Mouse (Mus musculus) midbrain, postnatal 0 days (tissue): Measurements from ENCODE around the gene Zfp113. TPM values are rescaled to one million over a fixed set of nuclear protein-coding genes. Genes with fewer than 3 reads are reported as not detected.
"Not testable (repeated sequence)": the region's sequence is repeated elsewhere in the genome, so short reads cannot be mapped to it uniquely, and the experiment has no call there.

Experiments
- ATAC-seq: fragments of 200-750 bp; cut with Nextera tagmentation; 2 replicates; pipeline ENCODE4 v1.8.0; 2017; ENCODE audit warnings: moderate number of reproducible peaks, mild to moderate bottlenecking, moderate TSS enrichment, moderate library complexity; ENCODE audit not compliant: low FRiP score
- DNase-seq: peaks from one replicate; pipeline ENCODE4 v3.0.0-alpha.2; 2015; ENCODE audit warnings: low spot score
- H3K27ac ChIP-seq: fragments of 300-500 bp; sonication (generic); 2 replicates; pipeline ENCODE4 v1.5.1; 2014; ENCODE audit warnings: low read depth, mild to moderate bottlenecking, low read length, mixed read lengths
- H3K27me3 ChIP-seq: fragments of 300-500 bp; sonication (generic); 2 replicates; pipeline ENCODE4 v1.6.1; 2014; ENCODE audit warnings: low read length, control low read depth, mixed read lengths; ENCODE audit not compliant: insufficient read depth
- H3K36me3 ChIP-seq: fragments of 300-500 bp; sonication (generic); 2 replicates; pipeline ENCODE4 v1.6.1; 2014; ENCODE audit warnings: low read length, control low read depth, mixed read lengths; ENCODE audit not compliant: insufficient read depth
- H3K4me1 ChIP-seq: fragments of 300-500 bp; sonication (generic); 2 replicates; pipeline ENCODE4 v1.6.1; 2014; ENCODE audit warnings: mild to moderate bottlenecking, control low read depth, antibody characterized with exemption, low read length, mixed read lengths; ENCODE audit not compliant: insufficient read depth
- H3K4me2 ChIP-seq: fragments of 300-500 bp; sonication (generic); 2 replicates; pipeline ENCODE4 v1.6.1; 2014; ENCODE audit warnings: low read depth, mild to moderate bottlenecking, low read length, mixed read lengths; ENCODE audit not compliant: poor library complexity, severe bottlenecking
- H3K4me3 ChIP-seq: fragments of 300-500 bp; sonication (generic); 2 replicates; pipeline ENCODE4 v1.5.1; 2014; ENCODE audit warnings: low read depth, mild to moderate bottlenecking, low read length, moderate library complexity
- H3K9ac ChIP-seq: fragments of 300-500 bp; sonication (generic); replicated peaks from 2 replicates; pipeline ENCODE4 v1.6.1; 2014; ENCODE audit warnings: mild to moderate bottlenecking, low read length, moderate library complexity, mixed read lengths; ENCODE audit not compliant: poor library complexity, severe bottlenecking
- H3K9me3 ChIP-seq: fragments of 300-500 bp; sonication (generic); 2 replicates; pipeline ENCODE4 v1.6.1; 2016; ENCODE audit warnings: low read length, control low read depth
- CTCF ChIP-seq: IDR thresholded peaks from 2 replicates; pipeline ENCODE4 v1.5.1; 2016; ENCODE audit warnings: antibody characterized with exemption, mild to moderate bottlenecking
- WGBS: fragments of 180-500 bp; shearing (Covaris S2); extraction: QIAGEN DNeasy Blood & Tissue Kit; methylation state at CpG from one replicate; pipeline ENCODE4 v1.1.7; 2014; 5-methylcytosine and 5-hydroxymethylcytosine counted together
- polyA plus RNA-seq: library from polyadenylated mRNA; unstranded; fragments of >200 nt; fragmentation: Nextera tagmentation; extraction: Ambion mirVana; gene quantifications from 2 replicates; pipeline ENCODE4 v1.2.1, GENCODE M21; 2015
- total RNA-seq: library from RNA; depleted of rRNA; stranded (reverse); fragments of >200 nt; gene quantifications from 2 replicates; pipeline ENCODE4 v1.2.3, GENCODE M21; 2014

The Zfp113 gene
- total and polyA plus RNA-seq, 2 experiments from 2014 or later, result 7.0 to 7.2 TPM

DNA sequence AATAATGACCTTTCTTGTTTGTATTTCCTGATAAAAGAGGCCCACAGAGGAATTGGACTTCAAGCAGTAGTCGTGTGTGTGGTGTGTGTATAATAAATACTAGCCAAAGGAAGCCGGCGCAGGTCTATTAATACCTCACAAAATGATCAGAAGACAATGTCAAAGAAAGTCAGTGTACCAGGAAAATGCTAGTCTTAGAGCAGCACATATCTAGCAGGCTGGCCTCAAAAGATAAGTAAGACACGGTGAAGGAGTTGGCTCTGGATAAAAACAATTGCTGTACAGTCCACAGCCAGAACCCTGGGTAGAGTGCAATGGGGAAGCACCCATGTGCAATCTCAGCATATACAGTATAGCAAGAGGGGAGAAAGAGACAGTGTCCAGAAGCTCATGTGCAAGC, 18.3 kb downstream of the Zfp113 start:
- no peak for ATAC-seq
- no peak overlapping the region for H3K27ac ChIP-seq
- H3K9ac ChIP-seq, result no peak overlapping the region
- no peaks in the 10 kb centered on the region for H3K27me3 ChIP-seq
- H3K4me1 ChIP-seq, result no peaks in the 10 kb centered on the region
- no peak for TF ChIP-seq CTCF
- H3K4me3 ChIP-seq, result no peak overlapping the region
- no peaks in the 10 kb centered on the region for H3K9me3 ChIP-seq
- peaks cover 24% of the 10 kb centered on the region for H3K36me3 ChIP-seq
- DNase-seq, result no peak
- WGBS, result 86% methylated on average over 4 of the region's 4 CpGs
- no peak overlapping the region for H3K4me2 ChIP-seq

DNA sequence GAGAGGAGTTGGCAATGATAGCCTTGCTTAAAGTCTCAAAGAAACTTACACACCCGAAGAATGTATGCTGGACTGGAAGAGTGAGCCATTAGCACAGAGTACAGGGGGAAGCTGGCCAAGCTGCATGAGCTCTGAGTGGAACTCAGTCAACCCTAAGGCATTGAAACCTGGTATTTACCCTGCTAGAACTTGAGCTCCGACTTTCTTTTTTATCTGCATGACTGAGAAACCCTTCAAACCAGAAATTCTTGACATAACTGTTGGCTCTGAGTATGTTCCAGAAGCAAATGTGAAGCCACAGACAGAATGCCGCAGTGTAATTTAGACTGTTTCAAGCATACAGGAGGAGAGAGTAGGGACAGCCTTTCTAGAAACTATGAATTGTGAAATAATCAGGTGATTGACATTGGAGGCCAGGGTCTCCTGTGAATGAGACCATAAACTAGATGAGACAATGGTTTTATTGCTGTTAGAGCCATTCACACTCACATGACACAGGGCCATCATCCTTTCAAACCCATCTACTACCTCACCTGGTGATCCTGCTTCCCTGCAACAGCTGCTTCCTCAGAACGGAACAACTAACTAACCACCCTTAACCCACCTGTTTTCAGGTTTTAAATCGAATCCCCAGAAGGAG, 23.0 kb downstream of the Zfp113 start:
- no peak overlapping the region for H3K4me2 ChIP-seq
- ATAC-seq (no peak), DNase-seq (no peak)
- no peak overlapping the region for H3K4me3 ChIP-seq
- H3K36me3 ChIP-seq, result peaks cover 44% of the 10 kb centered on the region
- TF ChIP-seq CTCF, result no peak
- no peak overlapping the region for H3K9ac ChIP-seq
- no peaks in the 10 kb centered on the region for H3K9me3 ChIP-seq
- H3K4me1 ChIP-seq, result no peaks in the 10 kb centered on the region
- no peak overlapping the region for H3K27ac ChIP-seq
- 96% methylated on average over 5 of the region's 5 CpGs for WGBS
- no peaks in the 10 kb centered on the region for H3K27me3 ChIP-seq

- Histone ChIP-seq H3K9ac (no peak overlapping the region), H3K4me2 (peak overlapping the region; percentile 48), H3K4me3 (peak overlapping the region; percentile 66), H3K27me3 (no peaks in the 10 kb centered on the region), H3K27ac (no peak overlapping the region), H3K36me3 (no peaks in the 10 kb centered on the region), H3K9me3 (no peaks in the 10 kb centered on the region), H3K4me1 (no peaks in the 10 kb centered on the region)
- WGBS, result 80% methylated on average over 3 of the region's 3 CpGs
- no peak for DNase-seq
- no peak for ATAC-seq
- peak; percentile 31 for TF ChIP-seq CTCF
Observed at GRCm38 (mm10) chr5:138118041-138118440, 37.5 kb downstream of the Zfp113 start.

DNA sequence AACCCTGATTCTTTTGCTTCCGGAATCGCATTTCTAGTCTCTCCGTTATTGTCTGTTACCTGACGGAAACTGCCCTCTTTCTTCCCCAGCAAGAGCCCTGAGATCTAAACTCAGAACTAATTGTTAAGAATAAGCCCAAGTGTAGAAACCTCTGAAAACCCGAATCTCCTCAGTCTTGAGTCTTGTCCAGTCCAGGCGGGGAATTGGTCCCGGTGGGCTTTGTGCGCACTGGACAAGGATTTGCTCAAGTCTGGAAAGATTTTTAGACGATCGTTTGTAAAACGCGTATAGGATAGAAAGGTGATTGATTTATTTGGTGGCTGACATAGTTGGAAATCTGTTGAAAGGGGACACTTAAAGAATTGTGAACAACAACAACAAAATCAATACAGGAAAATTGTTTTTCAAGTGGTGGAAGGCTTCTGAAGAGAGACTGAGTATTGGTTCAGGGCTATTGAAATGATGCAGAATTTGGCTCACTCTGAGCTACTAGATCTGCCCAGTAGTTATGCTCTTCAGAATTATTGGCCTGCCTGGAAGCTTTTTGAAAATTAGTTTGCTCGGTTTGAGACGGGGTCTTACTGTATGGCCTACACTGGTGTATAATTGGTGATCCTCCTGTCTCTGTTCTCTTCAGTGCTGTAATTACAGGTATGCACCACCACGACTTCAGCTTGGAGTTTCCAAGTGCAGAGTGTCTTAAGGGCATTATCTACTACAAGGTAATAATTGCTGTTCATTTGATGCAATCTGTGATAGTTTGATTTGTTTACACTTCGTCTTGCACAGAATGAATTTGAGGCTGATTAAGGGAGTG, 38.1 kb downstream of the Zfp113 start:
- DNase-seq, result peak; percentile 6
- Histone ChIP-seq H3K9ac (peak overlapping the region; percentile 75), H3K4me2 (peak overlapping the region; percentile 48), H3K27ac (peak overlapping the region; percentile 89), H3K9me3 (no peaks in the 10 kb centered on the region), H3K36me3 (no peaks in the 10 kb centered on the region), H3K4me1 (no peaks in the 10 kb centered on the region), H3K4me3 (peak overlapping the region; percentile 66), H3K27me3 (no peaks in the 10 kb centered on the region)
- ATAC-seq, result no peak; the same call in 1 of the 2 replicates
- TF ChIP-seq CTCF, result peak; percentile 16; the same call in 1 of the 2 replicates
- 7% methylated on average over 16 of the region's 16 CpGs for whole genome bisulfite sequencing

- Histone ChIP-seq H3K36me3 (no peaks in the 10 kb centered on the region), H3K4me2 (peak within 1 kb of the TSS; percentile 48), H3K27ac (peak within 1 kb of the TSS; percentile 89), H3K4me3 (peak within 1 kb of the TSS; percentile 66), H3K9ac (peak within 1 kb of the TSS; percentile 75), H3K27me3 (no peaks in the 10 kb centered on the region), H3K4me1 (no peaks in the 10 kb centered on the region), H3K9me3 (no peaks in the 10 kb centered on the region)
- peak; percentile 33 for TF ChIP-seq CTCF
- ATAC-seq (peak; percentile 96), DNase-seq (peak; percentile 94)
- WGBS, result 6% methylated on average over 38 of the region's 38 CpGs
Observed at GRCm38 (mm10) chr5:138116255-138117198, 39.0 kb downstream of the Zfp113 start, which contains the start of gene Zscan21. Zscan21 (plus strand) TSS chr5:138116903.

- not testable (repeated sequence) for DNase-seq, H3K4me1 ChIP-seq, H3K4me3 ChIP-seq, H3K27me3 ChIP-seq, H3K9ac ChIP-seq, ATAC-seq, H3K36me3 ChIP-seq, H3K4me2 ChIP-seq, H3K9me3 ChIP-seq, H3K27ac ChIP-seq
- 61% methylated on average over 4 of the region's 4 CpGs for WGBS
Observed at GRCm38 (mm10) chr5:138109847-138110396, 45.6 kb downstream of the Zfp113 start.
